Mouse (Mus musculus) myocyte (in vitro differentiated cells): ENCODE measurements around the gene Fgd4. TPM values are rescaled to one million over a fixed set of nuclear protein-coding genes. Genes with fewer than 3 reads are reported as not detected.
"Not testable (repeated sequence)": the region's sequence is repeated elsewhere in the genome, so short reads cannot be mapped to it uniquely, and the experiment has no call there.

Experiments
- H3K27me3 ChIP-seq: one replicate; pipeline ENCODE4 v1.6.1; 2011; ENCODE audit not compliant: control insufficient read depth, insufficient read depth, insufficient read length
- H3K36me3 ChIP-seq: one replicate; pipeline ENCODE4 v1.6.1; 2011; ENCODE audit not compliant: control insufficient read depth, insufficient read depth
- H3K4me2 ChIP-seq: one replicate; pipeline ENCODE4 v1.6.1; 2011; ENCODE audit warnings: low read depth, control low read depth
- H3K4me3 ChIP-seq: one replicate; pipeline ENCODE4 v1.5.1; 2011; ENCODE audit warnings: mild to moderate bottlenecking, control low read depth, moderate library complexity
- H3K79me2 ChIP-seq: one replicate; pipeline ENCODE4 v1.6.1; 2011; ENCODE audit not compliant: control insufficient read depth, insufficient read depth
- H3ac ChIP-seq: one replicate; pipeline ENCODE4 v1.6.1; 2011; ENCODE audit not compliant: control insufficient read depth, insufficient read length
- CEBPB ChIP-seq: IDR thresholded peaks from 2 replicates; pipeline ENCODE4 v1.6.1; 2011; ENCODE audit warnings: mild to moderate bottlenecking, moderate library complexity; ENCODE audit not compliant: poor library complexity, insufficient read depth, severe bottlenecking
- E2F4 ChIP-seq: IDR thresholded peaks from one replicate; pipeline ENCODE4 v1.6.1; 2011; ENCODE audit warnings: mild to moderate bottlenecking, control low read depth, moderate library complexity; ENCODE audit not compliant: insufficient read depth
- MAX ChIP-seq: IDR thresholded peaks from one replicate; pipeline ENCODE4 v1.6.1; 2011; ENCODE audit warnings: low read depth, mild to moderate bottlenecking, control low read depth
- MYOD1 ChIP-seq, 3 experiments: IDR thresholded peaks; one replicate each; pipeline ENCODE4 v1.6.1; 2011; ENCODE audit warnings: control low read depth in 2 of 3, low read depth in 2 of 3, mild to moderate bottlenecking in 2 of 3, moderate library complexity in 1 of 3; ENCODE audit not compliant: insufficient read length in 2 of 3, control insufficient read depth in 1 of 3
- MYOG ChIP-seq, 3 experiments: IDR thresholded peaks; one replicate each; pipeline ENCODE4 v1.6.1; 2011; ENCODE audit warnings: control low read depth in 2 of 3, low read depth in 2 of 3, mild to moderate bottlenecking in 2 of 3; ENCODE audit not compliant: insufficient read length in 2 of 3, control insufficient read depth in 1 of 3, insufficient read depth in 1 of 3
- POLR2A ChIP-seq: IDR thresholded peaks from one replicate; pipeline ENCODE4 v1.6.1; 2011; ENCODE audit warnings: low read depth, mild to moderate bottlenecking, control low read depth, moderate library complexity; ENCODE audit not compliant: insufficient read length
- POLR2AphosphoS2 ChIP-seq: IDR thresholded peaks from one replicate; pipeline ENCODE4 v1.6.1; 2011; ENCODE audit warnings: low read depth, control low read depth; ENCODE audit not compliant: insufficient read length
- REST ChIP-seq: IDR thresholded peaks from one replicate; pipeline ENCODE4 v1.6.1; 2011; ENCODE audit warnings: mild to moderate bottlenecking, control low read depth, moderate library complexity; ENCODE audit not compliant: insufficient read depth, insufficient read length
- SRF ChIP-seq: IDR thresholded peaks from one replicate; pipeline ENCODE4 v1.6.1; 2011; ENCODE audit warnings: low read depth; ENCODE audit not compliant: control insufficient read depth, insufficient read length
- TCF12 ChIP-seq: IDR thresholded peaks from one replicate; pipeline ENCODE4 v1.6.1; 2011; ENCODE audit warnings: mild to moderate bottlenecking, control low read depth; ENCODE audit not compliant: poor library complexity, insufficient read depth, severe bottlenecking
- TCF3 ChIP-seq: IDR thresholded peaks from one replicate; pipeline ENCODE4 v1.6.1; 2011; ENCODE audit warnings: low read depth, control low read depth; ENCODE audit not compliant: insufficient read length
- USF1 ChIP-seq: IDR thresholded peaks from one replicate; pipeline ENCODE4 v1.6.1; 2011; ENCODE audit warnings: low read depth, mild to moderate bottlenecking, control low read depth, moderate library complexity
- polyA plus RNA-seq: library from polyadenylated mRNA; unstranded; fragments of >200 nt; fragmentation: generic; extraction: Trizol; gene quantifications from one replicate; pipeline ENCODE4 v1.2.1, GENCODE M21; 2012; ENCODE audit warnings: missing spikeins

The Fgd4 gene
- polyA plus RNA-seq, 1 experiment = 0.11 TPM

DNA sequence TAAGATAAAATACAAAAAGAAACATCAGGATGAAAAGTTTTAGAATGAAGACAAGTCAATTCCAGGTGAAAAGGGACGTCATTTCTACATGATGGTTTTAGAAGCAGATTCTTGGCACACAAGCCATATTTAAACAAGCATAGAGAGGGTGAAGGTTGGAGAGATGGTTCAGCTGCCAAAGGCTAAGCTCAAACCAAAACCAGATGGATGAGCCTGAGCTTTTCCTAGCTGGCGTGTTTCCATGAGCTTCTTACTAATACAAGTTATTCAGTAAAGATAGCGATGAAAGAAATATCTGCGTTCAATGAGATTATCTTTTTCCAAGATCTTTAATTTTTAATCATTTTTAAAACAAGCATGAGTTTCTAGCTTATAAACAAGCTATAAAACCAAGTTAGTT lies 115.7 kb downstream of the Fgd4 start:
- no peaks in the 10 kb centered on the region for H3K79me2 ChIP-seq
- no peak overlapping the region for H3ac ChIP-seq
- no peak for TF ChIP-seq SRF
- no peak for TF ChIP-seq E2F4
- H3K4me3 ChIP-seq = no peak overlapping the region
- no peak overlapping the region for H3K4me2 ChIP-seq
- H3K27me3 ChIP-seq = no peaks in the 10 kb centered on the region
- no peaks in the 10 kb centered on the region for H3K36me3 ChIP-seq

- not testable (repeated sequence) for H3K79me2 ChIP-seq, H3ac ChIP-seq, H3K4me3 ChIP-seq, H3K27me3 ChIP-seq, H3K36me3 ChIP-seq, H3K4me2 ChIP-seq
Observed at GRCm38 (mm10) chr16:16473451-16473850, 126.9 kb downstream of the Fgd4 start.

GRCm38 (mm10) chr16:16450021-16450420 lies 150.3 kb downstream of the Fgd4 start:
- TF ChIP-seq MYOD1 (IDR thresholded peaks at IDR 0.05; ENCODE audit: control insufficient read depth in 1 of 3, insufficient read length in 2 of 3, low read depth in 2 of 3) = no peak
- no peak for TF ChIP-seq USF1
- TF ChIP-seq MYOG (IDR thresholded peaks at IDR 0.05; ENCODE audit: control insufficient read depth in 1 of 3, insufficient read depth in 1 of 3, insufficient read length in 2 of 3, low read depth in 2 of 3) = no peak
- no peak for TF ChIP-seq POLR2A
- TF ChIP-seq E2F4 = no peak
- no peak for TF ChIP-seq MAX
- TF ChIP-seq SRF = no peak
- TF ChIP-seq TCF3 = no peak
- Histone ChIP-seq H3K4me2 (no peak overlapping the region), H3K27me3 (no peaks in the 10 kb centered on the region), H3K36me3 (no peaks in the 10 kb centered on the region), H3K79me2 (no peaks in the 10 kb centered on the region), H3ac (no peak overlapping the region), H3K4me3 (no peak overlapping the region)

GRCm38 (mm10) chr16:16438436-16438835 lies 161.9 kb downstream of the Fgd4 start:
- no peaks in the 10 kb centered on the region for H3K36me3 ChIP-seq
- no peak overlapping the region for H3K4me3 ChIP-seq
- no peak overlapping the region for H3ac ChIP-seq
- TF ChIP-seq SRF (no peak), E2F4 (no peak), TCF3 (no peak), MYOG (IDR thresholded peaks at IDR 0.05; ENCODE audit: control insufficient read depth in 1 of 3, insufficient read depth in 1 of 3, insufficient read length in 2 of 3, low read depth in 2 of 3) (no peak), TCF12 (no peak), POLR2AphosphoS2 (no peak), MYOD1 (IDR thresholded peaks at IDR 0.05; ENCODE audit: control insufficient read depth in 1 of 3, insufficient read length in 2 of 3, low read depth in 2 of 3) (no peak), POLR2A (no peak), USF1 (no peak), MAX (no peak), REST (no peak), CEBPB (no peak)
- H3K79me2 ChIP-seq = no peaks in the 10 kb centered on the region
- H3K27me3 ChIP-seq = no peaks in the 10 kb centered on the region
- no peak overlapping the region for H3K4me2 ChIP-seq

GRCm38 (mm10) chr16:16422456-16422855 lies 177.9 kb downstream of the Fgd4 start:
- H3K4me3 ChIP-seq = no peak overlapping the region
- no peaks in the 10 kb centered on the region for H3K27me3 ChIP-seq
- H3K4me2 ChIP-seq = no peak overlapping the region
- no peaks in the 10 kb centered on the region for H3K36me3 ChIP-seq
- TF ChIP-seq TCF12 = no peak
- no peak for TF ChIP-seq MAX
- no peak for TF ChIP-seq TCF3
- no peak for TF ChIP-seq REST
- TF ChIP-seq SRF = no peak
- no peak for TF ChIP-seq USF1
- no peak for TF ChIP-seq E2F4
- no peak for TF ChIP-seq MYOD1 (IDR thresholded peaks at IDR 0.05; ENCODE audit: control insufficient read depth in 1 of 3, insufficient read length in 2 of 3, low read depth in 2 of 3)
- no peak for TF ChIP-seq POLR2A
- TF ChIP-seq CEBPB = no peak
- TF ChIP-seq POLR2AphosphoS2 = no peak
- TF ChIP-seq MYOG (IDR thresholded peaks at IDR 0.05; ENCODE audit: control insufficient read depth in 1 of 3, insufficient read depth in 1 of 3, insufficient read length in 2 of 3, low read depth in 2 of 3) = no peak
- no peaks in the 10 kb centered on the region for H3K79me2 ChIP-seq
- H3ac ChIP-seq = no peak overlapping the region

- H3K4me2 ChIP-seq, H3K36me3 ChIP-seq, H3K4me3 ChIP-seq, H3ac ChIP-seq, H3K27me3 ChIP-seq, H3K79me2 ChIP-seq: not testable (repeated sequence)
Observed at GRCm38 (mm10) chr16:16367217-16367616, 233.1 kb downstream of the Fgd4 start.

Other genes starting within 250 kb of the Fgd4 start
- 19.2 TPM for gene Dnm1l, start 241.6 kb downstream of the Fgd4 start, polyA plus RNA-seq
- gene Olfr19, start 75.9 kb upstream of the Fgd4 start, polyA plus RNA-seq = not detected
- not detected for gene Spag6l, start 228.9 kb upstream of the Fgd4 start, polyA plus RNA-seq